Mouse (Mus musculus) hindbrain, embryonic 12.5 days (tissue): Measurements from ENCODE around the gene Trip6. TPM values are rescaled to one million over a fixed set of nuclear protein-coding genes. Genes with fewer than 3 reads are reported as not detected.
"Not testable (repeated sequence)": the region's sequence is repeated elsewhere in the genome, so short reads cannot be mapped to it uniquely, and the experiment has no call there.

Experiments
- ATAC-seq: fragments of 200-750 bp; cut with Nextera tagmentation; 2 replicates; pipeline ENCODE4 v1.8.0; 2017; ENCODE audit warnings: moderate TSS enrichment; ENCODE audit not compliant: low FRiP score
- H3K27ac ChIP-seq: fragments of 300-500 bp; sonication (generic); 2 replicates; pipeline ENCODE4 v1.5.1; 2016; ENCODE audit warnings: mild to moderate bottlenecking
- H3K27me3 ChIP-seq: fragments of 300-500 bp; sonication (generic); 2 replicates; pipeline ENCODE4 v1.6.1; 2016; ENCODE audit warnings: mild to moderate bottlenecking
- H3K36me3 ChIP-seq: fragments of 300-500 bp; sonication (generic); 2 replicates; pipeline ENCODE4 v1.6.1; 2016; ENCODE audit warnings: mild to moderate bottlenecking
- H3K4me1 ChIP-seq: fragments of 300-500 bp; sonication (generic); 2 replicates; pipeline ENCODE4 v1.6.1; 2016
- H3K4me2 ChIP-seq: fragments of 300-500 bp; sonication (generic); replicated peaks from 2 replicates; pipeline ENCODE4 v1.6.1; 2016; ENCODE audit warnings: mild to moderate bottlenecking
- H3K4me3 ChIP-seq: fragments of 300-500 bp; sonication (generic); 2 replicates; pipeline ENCODE4 v1.5.1; 2016; ENCODE audit warnings: mild to moderate bottlenecking
- H3K9ac ChIP-seq: fragments of 300-500 bp; sonication (generic); 2 replicates; pipeline ENCODE4 v1.6.1; 2016; ENCODE audit warnings: mild to moderate bottlenecking, moderate library complexity
- H3K9me3 ChIP-seq: fragments of 300-500 bp; sonication (generic); replicated peaks from 2 replicates; pipeline ENCODE4 v1.6.1; 2016; ENCODE audit warnings: mild to moderate bottlenecking
- WGBS: fragments of 180-500 bp; shearing (Covaris S2); methylation state at CpG from one replicate; pipeline ENCODE4 v1.1.7; 2016; 5-methylcytosine and 5-hydroxymethylcytosine counted together
- polyA plus RNA-seq: library from polyadenylated mRNA; unstranded; fragments of >200 nt; fragmentation: Nextera tagmentation; extraction: Ambion mirVana; gene quantifications from 2 replicates; pipeline ENCODE4 v1.2.1, GENCODE M21; 2016

Trip6 gene
- polyA plus RNA-seq, 1 experiment from 2014 or later: 40.7 TPM

GRCm38 (mm10) chr5:137293282-137293681 is 20.9 kb downstream of the Trip6 start:
- peak overlapping the region; percentile 95 for H3K4me2 ChIP-seq
- peaks cover 33% of the 10 kb centered on the region for H3K36me3 ChIP-seq
- peaks cover 25% of the 10 kb centered on the region for H3K4me1 ChIP-seq
- ATAC-seq: no peak
- WGBS: 0% methylated on average over 13 of the region's 15 CpGs
- peak overlapping the region; percentile 80 for H3K9ac ChIP-seq
- peak overlapping the region; percentile 79 for H3K27ac ChIP-seq
- H3K9me3 ChIP-seq: no peaks in the 10 kb centered on the region
- H3K27me3 ChIP-seq: peaks cover 48% of the 10 kb centered on the region
- peak overlapping the region; percentile 51 for H3K4me3 ChIP-seq

GRCm38 (mm10) chr5:137291381-137291926 is 22.8 kb downstream of the Trip6 start:
- Histone ChIP-seq H3K4me3 (no peak overlapping the region), H3K4me2 (no peak overlapping the region), H3K9me3 (no peaks in the 10 kb centered on the region), H3K9ac (no peak overlapping the region), H3K36me3 (peaks cover 15% of the 10 kb centered on the region), H3K4me1 (peaks cover 40% of the 10 kb centered on the region), H3K27ac (no peak overlapping the region), H3K27me3 (peaks cover 61% of the 10 kb centered on the region)
- WGBS: 75% methylated on average over 15 of the region's 15 CpGs
- no peak for ATAC-seq

GRCm38 (mm10) chr5:137290677-137291076 is 23.5 kb downstream of the Trip6 start:
- no peak overlapping the region for H3K9ac ChIP-seq
- H3K4me3 ChIP-seq: no peak overlapping the region
- H3K4me1 ChIP-seq: peaks cover 40% of the 10 kb centered on the region
- peaks cover 7% of the 10 kb centered on the region for H3K36me3 ChIP-seq
- H3K27ac ChIP-seq: no peak overlapping the region
- peak overlapping the region; percentile 23; the same call in 1 of the 2 replicates for H3K4me2 ChIP-seq
- ATAC-seq: no peak
- H3K9me3 ChIP-seq: no peaks in the 10 kb centered on the region
- 26% methylated on average over 15 of the region's 15 CpGs for WGBS
- peaks cover 61% of the 10 kb centered on the region for H3K27me3 ChIP-seq

GRCm38 (mm10) chr5:137289591-137290365 is 24.4 kb downstream of the Trip6 start:
- no peak for ATAC-seq
- peak overlapping the region; percentile 46 for H3K4me3 ChIP-seq
- peak overlapping the region; percentile 44; the same call in 1 of the 2 replicates for H3K27ac ChIP-seq

GRCm38 (mm10) chr5:137288999-137289470 is 25.2 kb downstream of the Trip6 start:
- ATAC-seq: no peak
- Histone ChIP-seq H3K4me1 (peaks cover 32% of the 10 kb centered on the region), H3K27ac (no peak overlapping the region), H3K36me3 (no peaks in the 10 kb centered on the region), H3K4me2 (peak overlapping the region; percentile 93), H3K27me3 (peaks cover 61% of the 10 kb centered on the region), H3K4me3 (peak overlapping the region; percentile 46), H3K9me3 (no peaks in the 10 kb centered on the region), H3K9ac (peak overlapping the region; percentile 71; the same call in 1 of the 2 replicates)
- 3% methylated on average over 25 of the region's 25 CpGs for whole genome bisulfite sequencing

More at GRCm38 (mm10) chr5:137289591-137290365, 24.4 kb downstream of the Trip6 start:
- no peak overlapping the region for H3K9ac ChIP-seq
- peaks cover 34% of the 10 kb centered on the region for H3K4me1 ChIP-seq
- 61% methylated on average over 13 of the region's 13 CpGs for WGBS
- H3K27me3 ChIP-seq: peaks cover 61% of the 10 kb centered on the region
- H3K9me3 ChIP-seq: no peaks in the 10 kb centered on the region
- peak overlapping the region; percentile 93 for H3K4me2 ChIP-seq
- H3K36me3 ChIP-seq: no peaks in the 10 kb centered on the region

- H3K4me1 ChIP-seq: peaks cover 28% of the 10 kb centered on the region
- peak overlapping the region; percentile 46 for H3K4me3 ChIP-seq
- peak overlapping the region; percentile 71 for H3K9ac ChIP-seq
- peak; percentile 35; the same call in 1 of the 2 replicates for ATAC-seq
- H3K27ac ChIP-seq: peak overlapping the region; percentile 60; the same call in 1 of the 2 replicates
- no peaks in the 10 kb centered on the region for H3K9me3 ChIP-seq
- under 1% methylated on average over 47 of the region's 65 CpGs for WGBS
- H3K4me2 ChIP-seq: peak overlapping the region; percentile 93
- peaks cover 61% of the 10 kb centered on the region for H3K27me3 ChIP-seq
- no peaks in the 10 kb centered on the region for H3K36me3 ChIP-seq
These were observed 26.1 kb downstream of the Trip6 start for GRCm38 (mm10) chr5:137287953-137288743.

- WGBS: 1% methylated on average over 40 of the region's 40 CpGs
These were observed 26.9 kb downstream of the Trip6 start, which contains the start of gene Ache for GRCm38 (mm10) chr5:137287032-137287952. Ache (plus strand) TSS chr5:137287519.

GRCm38 (mm10) chr5:137286655-137287031 is 27.6 kb downstream of the Trip6 start:
- under 1% methylated on average over 14 of the region's 16 CpGs for WGBS
- peak overlapping the region; percentile 46 for H3K4me3 ChIP-seq
- ATAC-seq: peak; percentile 77
- peaks cover 24% of the 10 kb centered on the region for H3K4me1 ChIP-seq
- H3K27ac ChIP-seq: peak overlapping the region; percentile 60; the same call in 1 of the 2 replicates
- H3K9me3 ChIP-seq: no peaks in the 10 kb centered on the region
- no peaks in the 10 kb centered on the region for H3K36me3 ChIP-seq
- peaks cover 51% of the 10 kb centered on the region for H3K27me3 ChIP-seq
- peak overlapping the region; percentile 58 for H3K9ac ChIP-seq
- peak overlapping the region; percentile 93 for H3K4me2 ChIP-seq

More at GRCm38 (mm10) chr5:137287032-137287952, 26.9 kb downstream of the Trip6 start, which contains the start of gene Ache:
- peaks cover 57% of the 10 kb centered on the region for H3K27me3 ChIP-seq
- peak within 1 kb of the TSS; percentile 46 for H3K4me3 ChIP-seq
- no peaks in the 10 kb centered on the region for H3K9me3 ChIP-seq
- H3K9ac ChIP-seq: peak within 1 kb of the TSS; percentile 71
- H3K4me2 ChIP-seq: peak within 1 kb of the TSS; percentile 93
- peak; percentile 70 for ATAC-seq
- H3K36me3 ChIP-seq: no peaks in the 10 kb centered on the region
- H3K27ac ChIP-seq: peak within 1 kb of the TSS; percentile 60
- peaks cover 24% of the 10 kb centered on the region for H3K4me1 ChIP-seq

GRCm38 (mm10) chr5:137285986-137286385 is 28.2 kb downstream of the Trip6 start:
- no peaks in the 10 kb centered on the region for H3K9me3 ChIP-seq
- H3K27me3 ChIP-seq: peaks cover 44% of the 10 kb centered on the region
- no peak overlapping the region for H3K9ac ChIP-seq
- peaks cover 24% of the 10 kb centered on the region for H3K4me1 ChIP-seq
- WGBS: 54% methylated on average over 7 of the region's 7 CpGs
- H3K27ac ChIP-seq: no peak overlapping the region
- H3K36me3 ChIP-seq: no peaks in the 10 kb centered on the region
- no peak overlapping the region for H3K4me3 ChIP-seq
- H3K4me2 ChIP-seq: no peak overlapping the region
- ATAC-seq: no peak

GRCm38 (mm10) chr5:137285045-137285444 is 29.2 kb downstream of the Trip6 start:
- WGBS: 69% methylated on average over 5 of the region's 5 CpGs
- ATAC-seq: no peak
- Histone ChIP-seq H3K4me3 (no peak overlapping the region), H3K9me3 (no peaks in the 10 kb centered on the region), H3K27me3 (peaks cover 35% of the 10 kb centered on the region), H3K4me1 (peaks cover 24% of the 10 kb centered on the region), H3K27ac (no peak overlapping the region), H3K36me3 (no peaks in the 10 kb centered on the region), H3K4me2 (no peak overlapping the region), H3K9ac (no peak overlapping the region)

- not testable (repeated sequence) for ATAC-seq
- H3K27me3 ChIP-seq: peaks cover 28% of the 10 kb centered on the region
These were observed 29.8 kb downstream of the Trip6 start for GRCm38 (mm10) chr5:137284411-137284810.

More at GRCm38 (mm10) chr5:137284411-137284810, 29.8 kb downstream of the Trip6 start:
- WGBS: 86% methylated on average over 5 of the region's 6 CpGs
- not testable (repeated sequence) for H3K4me2 ChIP-seq, H3K9ac ChIP-seq, H3K36me3 ChIP-seq, H3K4me3 ChIP-seq, H3K9me3 ChIP-seq, H3K27ac ChIP-seq
- H3K4me1 ChIP-seq: peaks cover 24% of the 10 kb centered on the region
